Mouse (Mus musculus) lung, postnatal 0 days (tissue): ENCODE measurements around the gene Nkpd1.

Experiments
- CTCF ChIP-seq: IDR thresholded peaks from 2 replicates; pipeline ENCODE4 v1.5.1; 2016; ENCODE audit warnings: antibody characterized with exemption, mild to moderate bottlenecking
- EP300 ChIP-seq: IDR thresholded peaks from 2 replicates; pipeline ENCODE4 v1.6.1; 2016; ENCODE audit warnings: antibody characterized with exemption, mild to moderate bottlenecking, control low read depth

GRCm38 (mm10) chr7:19473875-19474443 lies 43.7 kb upstream of the Nkpd1 start:
- TF ChIP-seq CTCF (no peak), EP300 (no peak)
